Mouse (Mus musculus): ENCODE data around the gene Tex101. TPM values are rescaled to one million over a fixed set of nuclear protein-coding genes. Genes with fewer than 3 reads are reported as not detected.
A peak's percentile ranks its signal among the peaks of the same experiment; 100 is the strongest.

Tex101 gene
- polyA plus RNA-seq, 1 experiment from 2014 or later = not detected

DNA sequence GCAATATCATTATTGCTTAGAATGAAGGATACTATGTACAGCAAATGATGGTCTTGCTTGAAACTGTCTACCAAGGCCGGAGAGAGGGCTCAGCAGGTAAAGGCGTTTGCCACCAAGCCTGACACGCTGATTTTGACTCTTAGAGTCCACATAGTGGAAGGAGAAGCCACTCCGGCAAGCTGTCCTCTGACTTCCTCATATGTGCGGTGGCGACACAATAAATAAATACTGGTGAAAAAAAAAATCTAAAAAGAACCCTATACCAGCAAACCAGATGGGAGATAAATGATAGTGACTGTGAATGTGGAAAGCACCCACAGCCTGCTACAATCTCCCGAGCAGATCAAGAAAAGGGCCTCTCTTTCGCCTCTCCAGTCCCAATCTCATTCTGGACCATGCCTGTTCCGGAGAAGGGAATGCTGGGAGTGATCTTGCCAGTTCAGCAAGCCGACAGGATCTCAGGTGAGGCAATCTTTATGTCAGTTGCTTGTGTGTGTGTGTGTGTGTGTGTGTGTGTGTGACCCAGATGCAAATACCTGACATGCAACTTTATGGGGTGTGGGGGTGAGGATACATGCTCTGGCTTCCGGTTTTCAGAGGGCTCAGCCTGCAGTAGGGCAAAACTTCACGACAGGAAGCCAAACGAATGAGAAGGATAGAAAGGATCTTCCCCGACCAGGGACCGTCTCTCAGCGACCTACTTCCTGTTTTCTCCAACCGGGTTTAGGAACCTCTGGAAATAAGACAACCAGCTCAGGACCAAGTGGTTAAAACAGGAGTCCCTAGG, 15.2 kb downstream of the Tex101 start:
- POLR2A ChIA-PET = no interaction called here
- CTCF ChIA-PET = interaction anchor here (1.4 to 2.4 kb wide), 4 partner anchors 8 to 131 kb away, joined by 3 to 19 read pairs (median 14); partner anchors contain the start of gene Irgq

DNA sequence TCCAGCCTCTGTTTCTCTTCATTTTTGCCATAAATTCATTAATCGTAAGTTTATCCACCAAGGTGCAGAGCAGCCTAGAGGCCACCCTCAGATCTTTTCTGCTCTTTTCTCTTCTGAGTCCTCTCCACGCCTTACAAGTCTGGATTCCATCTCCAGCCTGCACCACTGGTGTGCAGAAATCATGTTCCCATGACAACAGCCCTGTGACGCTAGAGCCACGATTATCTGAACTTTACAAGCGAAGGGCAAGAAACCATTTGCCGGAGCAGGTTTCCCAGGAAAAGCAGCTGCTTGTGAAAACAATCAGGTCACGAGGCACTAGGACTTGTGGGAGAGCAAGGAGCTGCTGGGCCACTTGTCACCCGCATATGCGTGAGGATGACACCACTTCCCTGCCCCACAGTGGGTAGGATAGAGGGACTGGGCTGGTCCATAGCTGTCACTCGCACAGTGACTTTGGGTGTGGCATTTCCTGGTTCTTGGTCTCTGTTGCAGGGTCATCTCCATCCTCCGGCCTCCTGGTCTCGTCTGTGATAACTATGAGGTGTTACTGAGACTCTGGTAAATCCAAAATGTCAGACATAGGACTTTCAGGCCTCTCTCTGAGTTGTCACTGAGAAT, 16.6 kb downstream of the Tex101 start:
- in situ Hi-C loops (cut with MboI; ENCODE audit: low pct_unique_long_range_greater_than_20kb) = loop anchor here (5.0 to 10.0 kb wide), 3 partner anchors 58 to 185 kb away; no protein-coding TSS in a partner anchor

More for the DNA sequence above, 15.2 kb downstream of the Tex101 start:
- in situ Hi-C loops (cut with MboI; ENCODE audit: low pct_unique_long_range_greater_than_20kb) = no loop called here
- TF ChIP-seq CTCF (IDR thresholded peaks at IDR 0.05) = no peak
- no peak for ATAC-seq
- DNase-seq (ENCODE audit: low read depth, low spot score) = no peak
- H3K27me3 ChIP-seq = peaks cover 6% of the 10 kb centered on the region

DNA sequence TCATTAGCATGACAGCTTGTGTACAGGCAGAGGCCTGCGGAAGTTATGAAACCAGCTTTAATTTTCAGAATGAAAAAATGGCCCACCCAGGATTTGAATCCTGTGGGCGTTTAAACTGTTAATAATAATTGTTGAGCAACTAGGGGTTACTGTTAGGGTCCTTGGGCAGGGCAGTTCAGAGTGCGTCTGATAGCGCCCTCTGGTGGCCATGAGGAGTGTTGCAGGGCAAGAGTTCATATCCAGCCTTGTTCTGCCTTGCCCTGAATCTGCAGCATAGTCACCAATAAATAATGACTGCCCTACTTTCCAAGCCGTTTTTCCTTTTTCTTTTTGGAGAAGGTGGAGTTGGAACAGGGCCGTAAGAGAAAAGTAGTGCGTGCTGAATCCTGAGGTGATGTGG, 22.8 kb downstream of the Tex101 start:
- ATAC-seq (no peak), DNase-seq (ENCODE audit: low read depth, low spot score) (no peak)
- POLR2A ChIA-PET = no interaction called here
- CTCF ChIA-PET = interaction anchor here (0.9 to 3.9 kb wide), 14 partner anchors 8 to 99 kb away, joined by 3 to 25 read pairs (median 4); no protein-coding TSS in a partner anchor
- in situ Hi-C loops (cut with MboI; ENCODE audit: low pct_unique_long_range_greater_than_20kb) = loop anchor here (10.0 kb wide), 1 partner anchor 179 kb away; no protein-coding TSS in a partner anchor
- TF ChIP-seq CTCF (IDR thresholded peaks at IDR 0.05) = peak; percentile 88
- no peaks in the 10 kb centered on the region for H3K27me3 ChIP-seq

More for the DNA sequence above, 16.6 kb downstream of the Tex101 start:
- TF ChIP-seq CTCF (IDR thresholded peaks at IDR 0.05) = no peak
- ChIA-PET CTCF (interaction anchor here (1.2 to 1.5 kb wide), 2 partner anchors 58 to 63 kb away, joined by 3 read pairs; no protein-coding TSS in a partner anchor), POLR2A (no interaction called here)
- peaks cover 5% of the 10 kb centered on the region for H3K27me3 ChIP-seq
- ATAC-seq = no peak
- no peak for DNase-seq (ENCODE audit: low read depth, low spot score)

DNA sequence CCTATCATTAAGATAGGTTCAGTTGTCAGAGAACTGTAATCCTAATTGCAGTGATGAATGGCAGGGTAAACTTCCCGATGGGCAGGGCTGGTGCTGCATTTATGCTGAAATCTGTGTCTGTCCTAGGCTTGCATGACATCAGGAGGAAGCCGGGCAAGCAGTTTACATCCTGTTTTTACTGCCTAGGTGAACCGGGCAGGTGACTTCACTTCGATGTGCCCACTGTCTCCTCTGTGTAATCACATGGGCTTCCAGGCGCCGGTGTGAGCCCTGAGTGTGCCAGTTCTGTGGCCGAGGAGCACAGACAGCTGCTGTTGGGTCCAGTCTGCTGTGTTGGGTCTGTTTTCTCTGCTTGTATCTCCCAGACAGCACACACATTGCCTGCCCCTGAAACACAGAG, 30.0 kb downstream of the Tex101 start:
- no peak for TF ChIP-seq CTCF (IDR thresholded peaks at IDR 0.05)
- in situ Hi-C loops (cut with MboI; ENCODE audit: low pct_unique_long_range_greater_than_20kb) = no loop called here
- ATAC-seq = no peak
- ChIA-PET POLR2A (interaction anchor here (1.4 kb wide), 1 partner anchor 19 kb away, joined by 3 read pairs; no protein-coding TSS in a partner anchor), CTCF (interaction anchor here (1.4 kb wide), 1 partner anchor 46 kb away, joined by 5 read pairs; no protein-coding TSS in a partner anchor)
- no peaks in the 10 kb centered on the region for H3K27me3 ChIP-seq
- no peak for DNase-seq (ENCODE audit: low read depth, low spot score)

DNA sequence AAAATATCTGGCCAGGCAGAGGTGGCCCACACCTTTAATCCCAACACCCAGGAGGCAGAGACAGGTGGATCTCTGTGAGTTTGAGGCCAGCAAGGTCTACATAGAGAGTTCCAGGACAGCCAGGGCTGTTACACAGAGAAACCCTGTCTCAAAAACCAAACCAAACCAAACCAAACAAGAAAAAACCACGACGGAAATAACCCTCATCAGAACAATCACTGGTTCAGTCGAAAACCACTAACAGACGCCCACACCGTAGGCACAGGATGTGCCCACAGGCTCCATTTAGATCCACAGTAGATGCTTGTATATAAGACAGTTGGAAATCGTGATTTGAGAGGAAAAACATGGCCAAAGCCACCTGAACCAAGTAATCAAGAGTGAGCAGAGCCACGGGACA, 31.5 kb downstream of the Tex101 start:
- ChIA-PET CTCF (interaction anchor here (1.0 kb wide), 1 partner anchor 8 kb away, joined by 5 read pairs; no protein-coding TSS in a partner anchor), POLR2A (interaction anchor here (1.4 kb wide), 1 partner anchor 17 kb away, joined by 3 read pairs; no protein-coding TSS in a partner anchor)
- no peak for TF ChIP-seq CTCF (IDR thresholded peaks at IDR 0.05)
- ATAC-seq (no peak), DNase-seq (ENCODE audit: low read depth, low spot score) (no peak)
- in situ Hi-C loops (cut with MboI; ENCODE audit: low pct_unique_long_range_greater_than_20kb) = no loop called here
- H3K27me3 ChIP-seq = peaks cover 10% of the 10 kb centered on the region

DNA sequence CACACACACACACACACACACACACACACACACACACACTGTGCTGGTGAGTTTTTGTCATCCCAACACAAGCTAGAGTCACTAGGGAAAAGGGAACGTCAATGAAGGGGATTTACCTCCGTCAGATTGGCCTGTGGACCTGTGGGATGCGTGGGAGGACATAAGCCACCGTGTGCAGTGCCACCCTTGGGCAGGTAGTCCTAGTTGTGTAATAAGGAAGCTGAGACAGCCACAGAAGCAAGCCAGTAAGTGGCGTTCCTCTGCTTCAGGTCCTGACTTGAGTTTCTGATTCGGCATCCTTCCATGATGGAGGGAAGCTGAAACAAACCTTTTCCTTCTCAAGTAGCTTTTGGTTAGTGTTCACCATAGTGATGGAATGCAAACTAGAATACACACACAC, 32.0 kb downstream of the Tex101 start:
- CTCF ChIA-PET = interaction anchor here (1.0 kb wide), 1 partner anchor 9 kb away, joined by 5 read pairs; no protein-coding TSS in a partner anchor
- ATAC-seq = no peak
- in situ Hi-C loops (cut with MboI; ENCODE audit: low pct_unique_long_range_greater_than_20kb) = no loop called here
- peaks cover 10% of the 10 kb centered on the region for H3K27me3 ChIP-seq
- no peak for TF ChIP-seq CTCF (IDR thresholded peaks at IDR 0.05)
- POLR2A ChIA-PET = no interaction called here
- DNase-seq (ENCODE audit: low read depth, low spot score) = no peak

DNA sequence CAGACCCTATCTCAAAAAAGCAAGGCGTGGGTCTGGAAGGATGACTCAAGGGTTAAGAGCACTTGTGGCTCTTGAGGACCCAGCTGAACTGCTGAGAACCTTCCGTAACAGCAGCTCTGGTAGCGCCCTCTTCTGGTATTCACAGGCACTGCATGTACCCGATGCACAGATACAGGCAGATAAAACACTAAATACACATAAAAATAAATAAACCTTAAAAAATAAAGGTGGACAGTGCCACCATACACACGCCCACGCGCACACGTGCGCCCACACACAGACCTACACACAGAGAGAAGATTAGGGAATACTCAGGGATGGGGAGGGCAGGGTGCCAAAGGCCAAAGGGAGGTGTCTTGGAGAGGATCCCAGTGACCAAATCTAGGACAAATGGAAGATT, 34.0 kb downstream of the Tex101 start:
- no peak for ATAC-seq
- in situ Hi-C loops (cut with MboI; ENCODE audit: low pct_unique_long_range_greater_than_20kb) = no loop called here
- POLR2A ChIA-PET = no interaction called here
- CTCF ChIA-PET = interaction anchor here (0.7 to 3.0 kb wide), 6 partner anchors 11 to 50 kb away, joined by 3 to 21 read pairs (median 5); no protein-coding TSS in a partner anchor
- peak; percentile 82 for TF ChIP-seq CTCF (IDR thresholded peaks at IDR 0.05)
- peaks cover 13% of the 10 kb centered on the region for H3K27me3 ChIP-seq
- no peak for DNase-seq (ENCODE audit: low read depth, low spot score)

DNA sequence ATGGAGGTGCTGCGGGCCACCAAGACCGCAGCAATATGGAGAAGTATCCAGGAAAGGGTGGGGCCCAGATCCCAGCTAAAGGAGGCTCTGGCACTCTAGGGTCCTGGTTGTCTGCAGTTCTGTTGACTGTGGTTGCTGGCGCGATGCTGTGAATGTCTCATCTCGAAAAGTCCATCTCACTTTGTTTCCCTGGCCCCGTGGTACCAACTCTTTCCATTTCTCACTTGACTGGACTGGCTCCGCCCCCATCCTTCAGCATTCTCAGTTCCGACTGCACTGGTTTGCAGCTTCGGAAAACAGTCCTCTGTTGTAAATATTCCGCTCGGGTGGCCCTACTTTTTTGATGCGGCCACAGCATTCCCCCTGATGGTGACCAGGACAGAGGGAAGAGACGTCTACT, 36.0 kb downstream of the Tex101 start:
- no peak for DNase-seq (ENCODE audit: low read depth, low spot score)
- TF ChIP-seq CTCF (IDR thresholded peaks at IDR 0.05) = no peak
- ChIA-PET CTCF (no interaction called here), POLR2A (no interaction called here)
- H3K27me3 ChIP-seq = peaks cover 19% of the 10 kb centered on the region
- ATAC-seq = no peak
- in situ Hi-C loops (cut with MboI; ENCODE audit: low pct_unique_long_range_greater_than_20kb) = no loop called here

DNA sequence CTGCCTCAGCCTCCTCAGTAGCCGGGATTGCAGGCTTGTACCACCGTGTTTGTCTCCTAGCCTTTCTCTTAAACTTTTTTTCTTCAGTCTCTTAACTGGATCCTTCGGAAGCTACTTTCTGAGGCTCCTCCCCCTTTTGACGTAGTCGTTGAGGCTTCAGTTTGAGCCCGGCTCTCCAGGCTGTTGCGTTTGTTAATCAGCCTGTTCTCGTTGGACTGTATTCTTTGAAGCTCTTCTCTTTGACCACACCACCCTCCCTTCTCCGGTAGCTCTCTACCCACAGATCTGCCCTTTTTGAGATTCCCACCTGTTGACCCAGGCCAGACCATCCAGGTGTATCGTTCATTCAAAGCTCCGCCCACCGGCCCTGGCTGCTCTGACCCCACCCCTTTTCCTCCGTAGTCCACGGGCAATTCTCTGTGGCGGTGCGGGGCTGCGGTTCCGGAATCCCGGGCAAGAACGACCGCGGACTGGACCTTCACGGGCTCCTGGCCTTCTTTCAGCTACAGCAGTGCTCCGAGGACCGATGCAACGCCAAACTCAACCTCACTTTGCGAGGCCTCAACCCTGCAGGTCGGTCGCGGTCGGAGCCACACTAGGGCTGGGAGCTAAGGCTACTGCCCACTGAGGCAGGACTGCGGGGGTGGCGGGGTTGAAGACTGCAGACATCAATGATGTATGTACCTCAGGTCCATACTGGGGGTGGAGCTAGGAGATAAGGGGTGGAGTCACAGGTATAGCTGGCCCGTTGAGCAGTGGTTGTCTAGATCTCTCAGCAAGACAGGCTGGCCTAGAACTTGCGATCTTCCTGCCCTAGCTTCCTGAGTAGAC, 38.2 kb downstream of the Tex101 start:
- DNase-seq (ENCODE audit: low read depth, low spot score) (no peak), ATAC-seq (no peak)
- no peak for TF ChIP-seq CTCF (IDR thresholded peaks at IDR 0.05)
- peaks cover 19% of the 10 kb centered on the region for H3K27me3 ChIP-seq
- POLR2A ChIA-PET = interaction anchor here (1.1 kb wide), 1 partner anchor 527 kb away, joined by 5 read pairs; no protein-coding TSS in a partner anchor
- CTCF ChIA-PET = interaction anchor here (1.2 to 1.4 kb wide), 3 partner anchors 15 to 37 kb away, joined by 4 to 6 read pairs (median 5); no protein-coding TSS in a partner anchor
- in situ Hi-C loops (cut with MboI; ENCODE audit: low pct_unique_long_range_greater_than_20kb) = no loop called here

DNA sequence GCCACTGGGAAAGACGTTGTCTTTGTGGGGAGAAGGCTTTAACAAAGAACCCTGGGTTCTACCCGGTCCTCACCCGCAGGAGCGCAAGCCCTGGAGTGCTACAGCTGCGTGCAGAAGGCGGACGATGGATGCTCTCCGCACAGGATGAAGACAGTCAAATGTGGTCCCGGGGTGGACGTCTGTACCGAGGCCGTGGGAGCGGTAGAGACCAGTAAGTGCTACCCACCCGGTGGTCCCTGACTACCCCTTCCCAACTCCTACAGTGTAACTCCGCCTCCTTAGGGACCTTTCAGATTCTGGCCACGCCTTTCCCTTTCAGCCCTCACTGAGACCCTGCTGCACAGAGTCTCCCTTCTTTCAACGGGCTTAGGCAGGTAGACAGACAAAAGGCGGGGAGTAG, 39.4 kb downstream of the Tex101 start:
- TF ChIP-seq CTCF (IDR thresholded peaks at IDR 0.05) = no peak
- ChIA-PET POLR2A (no interaction called here), CTCF (interaction anchor here (1.4 kb wide), 1 partner anchor 36 kb away, joined by 6 read pairs; no protein-coding TSS in a partner anchor)
- in situ Hi-C loops (cut with MboI; ENCODE audit: low pct_unique_long_range_greater_than_20kb) = no loop called here
- no peak for DNase-seq (ENCODE audit: low read depth, low spot score)
- ATAC-seq = no peak
- peaks cover 19% of the 10 kb centered on the region for H3K27me3 ChIP-seq

All from Patski (cell line).